Mouse (Mus musculus) forebrain, embryonic 11.5 days (tissue): ENCODE measurements at regions not wholly inside any gene's neighbourhood (a gene's known extent, or its start where the extent isn't known, plus 50 kb on each side); places are given as distances from the start of the nearest gene placed in this dataset.

Source experiments
- ATAC-seq: fragments of 200-750 bp; cut with Nextera tagmentation; replicated peaks from 2 replicates; pipeline ENCODE4 v1.8.0; 2017; ENCODE audit warnings: moderate TSS enrichment; ENCODE audit not compliant: low FRiP score
- DNase-seq: peaks from one replicate; pipeline ENCODE4 v3.0.0-alpha.2; 2017; ENCODE audit warnings: low spot score
- H3K27ac ChIP-seq: fragments of 300-500 bp; sonication (generic); 2 replicates; pipeline ENCODE4 v1.5.1; 2014; ENCODE audit warnings: low read depth, low read length
- H3K27me3 ChIP-seq: fragments of 300-500 bp; sonication (generic); 2 replicates; pipeline ENCODE4 v1.6.1; 2014; ENCODE audit warnings: mild to moderate bottlenecking, low read length, mixed read lengths; ENCODE audit not compliant: control insufficient read depth, insufficient read depth
- H3K36me3 ChIP-seq: fragments of 300-500 bp; sonication (generic); 2 replicates; pipeline ENCODE4 v1.6.1; 2014; ENCODE audit warnings: mild to moderate bottlenecking, low read length, moderate library complexity, mixed read lengths; ENCODE audit not compliant: control insufficient read depth, insufficient read depth
- H3K4me1 ChIP-seq: fragments of 300-500 bp; sonication (generic); replicated peaks from 2 replicates; pipeline ENCODE4 v1.6.1; 2014; ENCODE audit warnings: low read length, mixed read lengths; ENCODE audit not compliant: control insufficient read depth, insufficient read depth
- H3K4me2 ChIP-seq: fragments of 300-500 bp; sonication (generic); 2 replicates; pipeline ENCODE4 v1.6.1; 2014; ENCODE audit warnings: low read depth, mild to moderate bottlenecking, low read length, moderate library complexity, mixed read lengths; ENCODE audit not compliant: severe bottlenecking
- H3K4me3 ChIP-seq: fragments of 300-500 bp; sonication (generic); 2 replicates; pipeline ENCODE4 v1.5.1; 2014; ENCODE audit warnings: low read depth, low read length
- H3K9ac ChIP-seq: fragments of 300-500 bp; sonication (generic); 2 replicates; pipeline ENCODE4 v1.6.1; 2014; ENCODE audit warnings: low read length
- H3K9me3 ChIP-seq: fragments of 300-500 bp; sonication (generic); 2 replicates; pipeline ENCODE4 v1.6.1; 2016; ENCODE audit warnings: low read length, mixed read lengths; ENCODE audit not compliant: control insufficient read depth
- WGBS: fragments of 180-500 bp; shearing (Covaris S2); extraction: QIAGEN DNeasy Blood & Tissue Kit; methylation state at CpG from one replicate; pipeline ENCODE4 v1.1.7; 2014; 5-methylcytosine and 5-hydroxymethylcytosine counted together

GRCm38 (mm10) chr14:87312318-87312717 lies 104.1 kb upstream of the Tdrd3 start:
- Histone ChIP-seq H3K9ac (no peak overlapping the region), H3K36me3 (no peaks in the 10 kb centered on the region), H3K4me1 (no peaks in the 10 kb centered on the region), H3K4me2 (no peak overlapping the region), H3K9me3 (no peaks in the 10 kb centered on the region), H3K4me3 (no peak overlapping the region), H3K27ac (no peak overlapping the region), H3K27me3 (no peaks in the 10 kb centered on the region)
- DNase-seq: no peak
- 94% methylated on average over 5 of the region's 5 CpGs for WGBS
- no peak for ATAC-seq

DNA sequence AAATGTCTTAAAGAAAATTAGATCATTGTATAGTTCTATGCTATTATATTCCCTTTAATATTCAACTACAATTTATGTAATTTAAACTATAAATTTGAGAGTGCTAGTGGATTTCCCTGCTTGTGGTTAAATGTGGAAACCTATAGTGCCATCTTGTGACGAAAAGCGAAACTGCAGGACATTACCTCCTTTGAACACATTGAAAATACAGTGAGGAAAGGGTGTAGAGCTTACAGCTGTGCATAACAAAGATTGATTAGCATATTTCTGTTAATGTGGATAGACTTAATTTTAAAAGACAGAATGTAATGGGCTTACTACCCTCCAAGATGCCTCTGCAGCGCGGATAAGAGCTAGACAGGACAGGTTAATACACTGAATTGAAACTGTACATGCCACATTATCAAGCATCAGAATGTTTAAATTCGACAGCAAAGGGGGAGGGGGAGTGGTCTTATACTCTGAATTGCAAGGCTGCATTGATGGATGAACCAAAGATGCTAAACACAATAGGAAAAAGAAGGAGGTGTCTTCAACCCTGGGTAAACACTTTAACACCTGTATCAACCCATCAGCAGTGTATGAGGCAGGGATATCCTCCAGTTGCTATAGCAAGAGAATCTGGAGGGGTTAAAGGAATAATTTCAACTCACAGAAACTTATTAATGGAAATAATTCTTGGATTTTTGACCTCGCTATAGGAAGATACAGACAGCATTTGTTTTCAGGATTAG lies 101.3 kb upstream of the Tdrd3 start:
- Histone ChIP-seq H3K27ac (no peak overlapping the region), H3K36me3 (no peaks in the 10 kb centered on the region), H3K4me3 (no peak overlapping the region), H3K4me2 (no peak overlapping the region), H3K9me3 (no peaks in the 10 kb centered on the region), H3K4me1 (no peaks in the 10 kb centered on the region), H3K27me3 (no peaks in the 10 kb centered on the region), H3K9ac (no peak overlapping the region)
- ATAC-seq (peak; percentile 69), DNase-seq (peak; percentile 63)
- WGBS: 32% methylated on average over 6 of the region's 6 CpGs

DNA sequence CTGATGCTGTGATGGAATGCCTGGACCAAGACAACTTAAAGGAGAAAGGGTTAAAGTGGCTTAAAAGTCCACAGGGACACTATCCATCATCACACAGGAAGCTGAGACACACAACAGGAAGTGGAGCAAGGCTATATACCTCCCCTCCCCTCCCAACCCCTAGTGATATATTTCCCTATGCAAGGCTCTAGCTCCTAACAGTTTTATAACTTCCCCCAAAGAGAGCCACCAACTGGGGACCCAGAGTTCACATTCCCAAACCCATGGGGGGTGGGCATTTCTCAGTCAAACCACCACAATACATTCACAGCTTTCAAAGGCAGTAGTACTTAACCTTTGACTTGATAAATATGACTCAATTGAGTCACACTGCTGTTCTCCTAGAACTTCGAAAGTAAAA lies 88.6 kb upstream of the Tdrd3 start:
- Histone ChIP-seq H3K9ac (no peak overlapping the region), H3K27me3 (no peaks in the 10 kb centered on the region), H3K4me3 (no peak overlapping the region), H3K4me1 (no peaks in the 10 kb centered on the region), H3K27ac (no peak overlapping the region), H3K4me2 (no peak overlapping the region), H3K9me3 (no peaks in the 10 kb centered on the region), H3K36me3 (no peaks in the 10 kb centered on the region)
- ATAC-seq: no peak
- WGBS: 50% methylated on average over 1 of the region's 1 CpGs
- no peak for DNase-seq

DNA sequence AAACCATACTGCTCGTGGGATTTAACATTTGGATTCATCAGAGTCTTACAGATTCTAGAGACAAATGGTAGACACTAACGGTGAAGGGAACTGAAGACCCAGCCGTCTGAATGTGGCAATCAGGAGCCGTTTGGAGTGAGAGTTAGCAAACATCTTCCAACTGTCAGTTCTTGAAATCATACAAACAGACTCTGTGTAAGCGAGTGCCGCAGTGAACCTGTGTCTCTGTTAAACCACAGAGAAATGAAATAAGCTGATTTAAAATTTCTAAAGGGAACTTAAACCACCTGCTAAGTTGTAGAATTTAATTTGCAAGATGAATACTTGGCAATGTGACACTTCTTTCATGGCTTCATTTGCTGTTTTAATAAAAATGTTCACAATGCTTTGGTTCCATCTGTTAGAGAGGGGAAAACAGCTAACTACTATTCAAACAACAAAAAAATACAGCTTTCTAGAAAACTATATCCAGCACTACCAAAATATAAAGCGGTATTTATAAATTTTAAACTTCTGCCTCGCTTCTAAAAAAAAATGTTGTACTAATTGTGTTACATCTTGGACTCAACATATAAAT lies 78.4 kb upstream of the Tdrd3 start:
- Histone ChIP-seq H3K27me3 (no peaks in the 10 kb centered on the region), H3K9me3 (no peaks in the 10 kb centered on the region), H3K4me2 (no peak overlapping the region), H3K36me3 (no peaks in the 10 kb centered on the region), H3K27ac (no peak overlapping the region), H3K4me1 (no peaks in the 10 kb centered on the region), H3K9ac (no peak overlapping the region), H3K4me3 (no peak overlapping the region)
- ATAC-seq (no peak), DNase-seq (no peak)
- 86% methylated on average over 8 of the region's 8 CpGs for WGBS

DNA sequence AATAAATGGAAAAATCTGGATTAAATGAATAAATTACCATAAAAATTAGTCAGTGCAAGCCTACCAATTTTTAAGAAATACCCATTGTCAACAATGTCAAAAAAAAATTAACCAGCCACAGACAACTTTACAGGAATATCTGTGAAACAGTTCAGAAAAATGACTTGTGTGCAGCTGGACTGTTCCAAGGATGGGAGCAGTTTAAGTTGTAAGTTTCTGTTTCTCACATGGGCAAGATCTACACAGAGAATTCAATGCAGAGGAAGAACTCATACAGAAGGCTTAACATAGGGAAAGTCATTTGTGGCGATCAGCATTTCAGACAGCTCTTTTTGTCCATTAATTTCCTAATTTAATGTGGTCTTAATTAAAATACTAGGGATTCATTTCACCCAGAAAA lies 71.9 kb upstream of the Tdrd3 start:
- Histone ChIP-seq H3K4me2 (no peak overlapping the region), H3K27ac (no peak overlapping the region), H3K4me1 (no peaks in the 10 kb centered on the region), H3K4me3 (no peak overlapping the region), H3K9ac (no peak overlapping the region), H3K9me3 (no peaks in the 10 kb centered on the region), H3K27me3 (no peaks in the 10 kb centered on the region), H3K36me3 (no peaks in the 10 kb centered on the region)
- no peak for ATAC-seq
- WGBS: 86% methylated on average over 1 of the region's 1 CpGs
- no peak for DNase-seq

DNA sequence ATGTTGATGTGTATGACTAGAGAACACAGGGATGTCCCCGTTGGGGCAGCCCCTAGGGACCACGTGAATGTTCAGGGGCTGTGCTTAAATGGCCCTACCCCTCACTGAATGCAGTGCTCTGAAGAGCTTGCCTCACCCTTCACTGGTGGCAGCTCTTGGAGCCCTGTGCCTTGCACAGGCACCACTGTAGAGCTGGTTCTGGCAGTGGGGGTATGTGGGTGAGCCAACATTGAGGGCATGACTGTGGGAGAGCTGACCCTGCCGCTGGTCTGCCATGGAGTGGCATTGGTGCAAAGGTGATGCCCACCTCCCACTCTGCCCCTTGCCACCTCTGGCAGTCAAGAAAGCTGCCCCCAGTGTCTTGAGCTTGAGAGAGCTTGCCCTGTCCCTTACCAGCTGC lies 69.6 kb upstream of the Tdrd3 start:
- Histone ChIP-seq H3K27ac (no peak overlapping the region), H3K4me2 (no peak overlapping the region), H3K9me3 (no peaks in the 10 kb centered on the region), H3K9ac (no peak overlapping the region), H3K4me3 (no peak overlapping the region), H3K4me1 (no peaks in the 10 kb centered on the region), H3K27me3 (no peaks in the 10 kb centered on the region), H3K36me3 (no peaks in the 10 kb centered on the region)
- WGBS: 88% methylated on average over 3 of the region's 3 CpGs
- ATAC-seq (no peak), DNase-seq (no peak)

DNA sequence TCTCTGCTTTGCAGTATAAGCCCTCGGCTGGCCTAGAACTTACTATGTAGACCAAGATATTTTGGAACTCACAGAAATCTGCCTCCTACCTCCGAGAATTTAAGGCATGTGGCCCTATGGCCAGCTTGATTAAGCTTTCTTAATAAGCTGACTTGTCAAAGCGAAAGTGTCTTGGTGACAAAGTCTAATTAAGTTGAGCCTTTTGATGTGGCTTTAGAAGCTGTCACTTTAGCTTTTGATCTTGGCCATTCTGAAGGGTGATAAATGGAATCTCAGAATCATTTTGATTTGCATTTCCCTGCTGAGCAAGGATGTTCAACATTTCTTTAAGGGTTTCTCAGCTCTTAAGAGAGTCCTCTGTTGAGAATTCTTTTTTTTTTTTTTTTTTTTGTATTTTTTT lies 67.6 kb upstream of the Tdrd3 start:
- WGBS: 56% methylated on average over 3 of the region's 3 CpGs

DNA sequence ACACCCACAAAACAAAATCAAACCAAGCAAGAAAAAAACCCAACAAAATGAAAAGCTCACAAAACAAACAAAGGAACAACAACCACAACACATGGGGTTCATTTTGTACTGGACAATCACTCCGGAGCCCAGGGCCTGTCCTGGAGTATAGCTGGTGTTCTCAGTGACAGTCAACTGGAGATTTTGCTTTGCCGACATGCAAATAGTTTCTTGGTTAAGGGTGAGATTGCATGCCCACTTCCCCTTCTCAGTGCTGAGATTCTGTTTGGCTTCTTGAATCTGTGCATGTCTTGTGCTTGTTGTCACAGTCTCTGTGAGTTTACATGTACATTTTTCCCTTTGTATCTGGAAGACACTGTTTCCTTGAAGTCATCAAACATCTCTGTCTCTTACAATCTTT lies 50.6 kb upstream of the Tdrd3 start:
- no peaks in the 10 kb centered on the region for H3K4me1 ChIP-seq
- H3K36me3 ChIP-seq: no peaks in the 10 kb centered on the region
- H3K9me3 ChIP-seq: no peaks in the 10 kb centered on the region
- 86% methylated on average over 2 of the region's 2 CpGs for WGBS
- H3K4me2 ChIP-seq: no peak overlapping the region
- no peak overlapping the region for H3K9ac ChIP-seq
- H3K27ac ChIP-seq: no peak overlapping the region
- ATAC-seq (no peak), DNase-seq (no peak)
- H3K4me3 ChIP-seq: no peak overlapping the region
- H3K27me3 ChIP-seq: no peaks in the 10 kb centered on the region

More for the DNA sequence above, 67.6 kb upstream of the Tdrd3 start:
- no peak for DNase-seq
- no peak overlapping the region for H3K4me3 ChIP-seq
- H3K9me3 ChIP-seq: no peaks in the 10 kb centered on the region
- no peaks in the 10 kb centered on the region for H3K36me3 ChIP-seq
- H3K9ac ChIP-seq: no peak overlapping the region
- no peak overlapping the region for H3K27ac ChIP-seq
- ATAC-seq: no peak
- H3K4me2 ChIP-seq: no peak overlapping the region
- no peaks in the 10 kb centered on the region for H3K27me3 ChIP-seq
- H3K4me1 ChIP-seq: no peaks in the 10 kb centered on the region
